Mouse (Mus musculus) natural killer cell, adult 2 months (primary cell): Measurements from ENCODE around the gene Lce1j.
"Not testable (repeated sequence)": the region's sequence is repeated elsewhere in the genome, so short reads cannot be mapped to it uniquely, and the experiment has no call there.

Source experiments
- DNase-seq, 2 experiments: peaks; one replicate each; pipeline ENCODE4 v3.0.0; 2022; ENCODE audit warnings: low spot score in 2 of 2

The Lce1j gene

GRCm38 (mm10) chr3:92790414-92790813, at the start of gene Lce1j:
Gene Lce1j (minus strand): TSS chr3:92790514.
- no peak for DNase-seq

GRCm38 (mm10) chr3:92827108-92827507, 36.8 kb upstream of the Lce1j start, which contains the start of gene Kprp:
Gene Kprp (minus strand): TSS chr3:92827247.
- DNase-seq, result no peak

GRCm38 (mm10) chr3:92825808-92826207, 35.5 kb upstream of the Lce1j start:
- no peak for DNase-seq

DNA sequence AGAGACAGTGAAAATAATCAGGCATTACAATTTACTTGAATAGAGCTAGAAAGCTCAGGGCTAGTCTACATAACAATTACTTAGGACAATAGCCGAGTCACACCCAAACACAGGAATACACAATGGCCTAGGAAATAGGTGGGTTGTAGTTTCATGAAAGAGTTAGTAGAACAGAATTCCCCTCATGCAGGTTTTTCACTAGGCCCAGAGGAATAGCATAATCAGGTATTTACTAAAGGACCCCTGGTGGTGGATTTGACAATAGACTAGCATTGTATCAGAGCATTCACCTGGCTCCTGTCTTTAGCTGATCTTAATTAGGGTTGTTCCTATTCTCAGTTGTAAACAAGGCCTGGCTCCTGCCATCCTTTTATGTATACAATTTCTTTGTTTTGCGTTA, 25.7 kb upstream of the Lce1j start:
- not testable (repeated sequence) for DNase-seq

DNA sequence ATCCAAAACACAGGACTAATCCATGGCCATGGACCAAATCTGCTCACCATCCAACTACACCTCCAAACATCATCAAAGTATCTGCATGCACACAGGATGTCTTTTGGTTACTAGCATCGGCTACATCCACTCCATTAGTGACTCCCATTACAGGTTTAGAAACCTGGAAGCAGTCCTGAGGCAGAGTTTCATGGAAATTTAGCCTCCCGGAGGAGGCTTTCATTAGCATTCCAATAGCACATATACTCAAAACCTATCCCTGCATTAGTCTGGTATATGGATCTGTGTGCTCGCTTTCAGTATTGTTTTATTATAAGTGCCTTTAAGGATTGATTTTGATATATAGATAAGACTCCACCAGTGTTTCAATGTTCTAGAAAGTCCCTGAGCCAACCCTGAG, 25.3 kb upstream of the Lce1j start:
- DNase-seq, result no peak

DNA sequence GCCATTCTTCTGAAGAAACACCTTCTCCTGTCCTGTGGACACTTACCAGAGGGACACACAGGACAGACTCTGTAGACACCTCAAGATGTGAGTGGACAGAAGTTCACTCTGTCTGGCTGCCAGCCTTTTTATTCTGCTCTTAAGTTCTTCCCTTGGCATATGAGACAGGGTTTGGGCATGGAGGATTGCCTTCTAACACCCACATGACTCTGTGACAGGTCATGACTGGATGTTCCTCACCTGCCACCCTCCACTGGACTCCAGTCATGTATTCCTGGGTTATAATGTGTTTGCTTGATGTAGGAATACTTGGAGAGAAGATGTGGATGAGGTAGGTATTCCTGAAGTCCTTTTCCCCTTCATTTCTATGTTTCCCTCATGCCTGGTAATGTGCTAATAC, 17.5 kb upstream of the Lce1j start, which contains the start of gene Lce1k:
TSS of gene Lce1k (minus strand) at position 101 of the 400 bp plus-strand sequence.
- DNase-seq, result no peak

DNA sequence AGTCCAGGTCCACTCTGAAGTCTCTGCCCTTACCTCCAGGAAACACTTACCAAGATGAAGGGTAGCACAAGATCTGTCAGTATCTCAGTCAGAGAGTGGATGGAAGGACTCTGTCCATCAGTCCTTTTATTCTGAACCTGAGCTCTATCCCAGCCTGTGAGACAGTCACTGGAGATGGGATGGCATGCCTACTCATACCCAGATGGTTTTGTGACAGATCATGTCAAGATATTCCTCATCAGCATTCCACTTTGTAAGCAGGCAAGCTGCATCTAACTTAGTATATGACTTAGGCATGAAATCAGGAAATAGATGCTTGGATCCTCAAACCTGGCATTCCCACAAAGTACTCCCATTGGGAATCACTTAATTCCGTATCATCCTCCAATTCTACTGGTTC, 11.5 kb downstream of the Lce1j start, which contains the start of gene Lce1i:
TSS of gene Lce1i (minus strand) at position 101 of the 400 bp plus-strand sequence.
- no peak for DNase-seq

GRCm38 (mm10) chr3:92771573-92771972, 18.7 kb downstream of the Lce1j start:
- DNase-seq, result no peak

DNA sequence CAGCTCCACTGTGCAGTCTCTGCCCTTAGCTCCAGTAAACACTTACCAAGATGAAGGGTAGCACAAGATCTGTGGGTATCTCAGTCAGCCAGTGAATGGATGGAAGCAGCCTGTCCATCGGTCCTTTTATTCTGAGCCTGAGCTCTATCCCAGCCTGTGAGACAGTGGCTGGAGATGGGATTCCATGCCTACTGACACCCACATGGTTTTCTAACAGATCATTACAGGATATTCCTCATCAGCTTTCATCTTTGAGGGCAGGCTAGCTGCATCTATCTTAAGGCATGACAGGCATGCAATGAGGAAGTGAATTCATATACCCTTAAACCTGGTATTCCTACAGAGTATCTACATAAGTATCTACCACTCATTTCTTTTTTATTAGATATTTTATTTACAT, 25.3 kb downstream of the Lce1j start, which contains the start of gene Lce1h:
TSS of gene Lce1h (minus strand) at position 101 of the 400 bp plus-strand sequence.
- DNase-seq, result no peak

DNA sequence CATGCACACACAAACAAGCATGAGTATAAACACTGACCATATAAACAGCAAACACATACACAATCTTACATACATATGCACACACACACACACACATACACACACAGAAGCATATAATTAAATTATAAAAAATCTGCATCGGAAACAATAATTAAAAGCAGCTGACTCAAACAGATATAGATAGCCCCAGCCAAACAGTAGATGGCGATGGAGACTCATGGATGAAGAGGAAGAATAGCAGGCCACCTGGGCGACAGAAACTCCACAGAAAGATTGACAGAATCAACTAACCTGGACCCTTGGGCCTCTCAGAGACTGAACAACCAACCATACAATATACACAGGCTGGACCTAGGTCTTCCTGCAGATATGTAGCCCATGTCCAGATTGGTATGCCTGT, 37.1 kb downstream of the Lce1j start:
- no peak for DNase-seq

DNA sequence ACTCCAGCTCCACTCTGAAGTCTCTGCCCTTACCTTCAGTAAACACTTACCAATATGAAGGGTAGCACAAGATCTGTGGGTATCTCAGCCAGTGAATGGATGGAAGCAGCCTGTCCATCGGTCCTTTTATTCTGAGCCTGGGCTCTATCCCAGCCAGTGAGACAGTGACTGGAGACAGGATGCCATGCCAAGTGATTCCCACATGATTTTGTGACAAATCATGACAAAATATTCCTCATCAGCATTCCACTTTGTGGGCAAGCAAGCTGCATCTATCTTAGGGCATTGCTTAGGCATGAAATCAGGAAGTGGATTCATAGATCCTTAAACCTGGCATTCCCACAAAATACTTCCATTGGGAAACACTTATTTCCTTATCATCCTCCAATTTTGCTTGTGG, 38.1 kb downstream of the Lce1j start, which contains the start of gene Lce1g:
TSS of gene Lce1g (minus strand) at position 101 of the 400 bp plus-strand sequence.
- DNase-seq, result no peak

DNA sequence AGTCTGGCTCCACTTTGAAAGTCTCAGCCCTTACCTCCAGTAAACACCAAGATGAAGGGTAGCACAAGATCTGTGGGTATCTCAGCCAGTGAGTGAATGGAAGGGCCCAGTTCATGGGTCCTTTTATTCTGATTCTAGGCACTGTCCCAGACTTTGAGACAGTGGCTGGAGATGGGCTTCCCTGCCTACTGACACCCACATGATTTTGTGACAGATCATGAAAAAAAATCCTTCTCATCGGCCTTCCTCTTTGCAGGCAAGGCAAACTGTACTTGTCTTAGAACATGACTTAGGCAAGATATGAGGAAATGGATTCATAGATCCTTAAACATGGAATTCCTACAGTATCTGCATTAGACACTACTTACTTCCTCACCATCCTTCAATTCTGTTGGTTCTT, 51.3 kb downstream of the Lce1j start, which contains the start of gene Gm38119:
TSS of gene Gm38119 (minus strand) at position 101 of the 400 bp plus-strand sequence.
- no peak for DNase-seq
